Mouse (Mus musculus): ENCODE results near the gene Asxl2. TPM values are rescaled to one million over a fixed set of nuclear protein-coding genes. Genes with fewer than 3 reads are reported as not detected.
"Not testable (repeated sequence)": the region's sequence is repeated elsewhere in the genome, so short reads cannot be mapped to it uniquely, and the experiment has no call there.

Asxl2 gene
- 10 to 100 TPM; 17.0 to 20.4 TPM for total RNA-seq (2021)

DNA sequence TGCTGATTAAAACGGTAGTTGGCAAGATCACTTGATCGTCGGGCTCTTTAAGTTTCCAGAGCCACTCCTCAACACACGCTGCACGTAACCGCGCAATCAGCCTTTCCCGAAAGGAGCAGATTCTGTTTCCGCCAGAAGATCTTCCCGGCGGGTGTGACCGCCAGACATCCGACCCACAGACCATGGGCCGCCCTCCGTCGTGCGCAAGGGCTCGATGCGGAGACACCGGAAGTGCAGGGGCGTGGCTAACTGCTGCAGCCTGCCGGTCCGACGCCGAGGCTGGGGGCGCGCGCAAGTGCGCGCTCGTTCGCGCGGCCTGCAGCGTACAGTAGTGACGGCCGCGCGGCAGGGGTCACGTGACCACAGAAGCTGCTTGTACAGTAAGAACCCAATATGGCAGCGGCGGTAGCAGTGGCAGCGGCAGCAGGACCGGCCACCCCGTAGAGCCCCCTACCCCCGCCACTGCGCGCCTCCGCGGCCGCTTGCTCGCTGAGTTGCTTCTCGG, at the start of gene Asxl2:
Asxl2 (plus strand) TSS at position 328 of the 505 bp plus-strand sequence.
- intact Hi-C loops (cut with DNase I): loop anchor here (2.0 to 5.0 kb wide), 2 partner anchors 146 to 192 kb away; partner anchors contain the start of gene Dtnb
- peak; percentile 99 for DNase-seq (ENCODE audit: low spot score)

DNA sequence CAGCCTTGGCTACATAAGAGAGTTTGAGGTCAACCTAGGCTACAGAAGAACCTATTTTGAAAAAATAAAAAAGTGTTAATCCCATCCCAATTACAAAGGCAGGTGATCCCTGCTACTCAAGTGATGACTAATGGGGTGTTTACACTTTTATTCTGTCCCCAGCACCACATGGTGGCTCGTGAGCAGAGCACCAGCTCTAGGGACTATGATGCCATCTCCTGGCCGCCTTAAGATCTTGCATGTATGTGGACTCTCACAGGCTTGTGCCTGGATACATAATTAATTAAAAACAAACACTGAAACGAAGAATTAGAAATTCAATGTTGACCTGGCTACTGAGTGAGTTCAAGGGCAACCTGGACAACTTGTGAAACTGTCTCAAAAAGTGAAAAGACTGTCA, 49.5 kb upstream of the Asxl2 start:
- no peak for DNase-seq (ENCODE audit: low spot score)
- intact Hi-C loops (cut with DNase I): no loop called here

DNA sequence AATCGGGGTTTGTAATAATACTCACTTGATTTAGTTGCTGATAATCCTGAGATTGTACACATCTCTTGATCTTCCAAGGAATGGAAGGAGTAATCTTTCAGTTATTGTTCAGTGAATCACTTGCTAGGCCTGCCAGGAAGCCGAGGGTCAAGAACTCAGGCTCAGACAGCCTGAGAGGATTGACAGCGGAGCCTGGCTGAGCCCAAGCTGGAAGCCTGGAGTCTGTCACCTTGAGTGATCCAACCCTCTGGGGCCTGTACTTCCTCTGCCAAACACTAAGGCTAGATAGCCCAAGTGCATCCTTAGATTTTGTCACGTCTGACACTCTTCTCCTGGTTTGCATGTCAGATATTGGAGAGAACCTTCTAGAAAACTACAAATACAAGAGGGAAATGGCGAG, 48.9 kb upstream of the Asxl2 start:
- DNase-seq (ENCODE audit: low spot score): no peak
- intact Hi-C loops (cut with DNase I): no loop called here

DNA sequence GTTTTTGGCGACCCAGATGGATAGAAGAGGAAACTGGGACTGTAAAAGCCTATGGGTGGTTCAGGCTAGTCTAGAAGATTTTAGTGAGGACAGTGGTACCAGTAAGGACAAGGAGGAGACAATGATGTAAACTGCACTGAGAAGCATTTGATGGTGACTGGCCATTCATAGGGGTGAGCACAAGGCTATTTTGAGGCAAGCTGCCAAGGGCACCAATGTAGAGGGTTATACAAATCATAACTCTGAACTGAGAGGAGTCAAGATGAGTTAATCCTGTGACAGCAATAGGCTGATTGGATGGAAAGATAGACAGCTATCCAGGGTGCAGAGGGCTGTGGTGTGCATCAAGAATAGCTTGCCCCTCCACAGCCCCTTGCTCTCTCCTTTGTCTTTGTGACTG, 41.8 kb upstream of the Asxl2 start:
- DNase-seq (ENCODE audit: low spot score): no peak
- intact Hi-C loops (cut with DNase I): loop anchor here (10.0 kb wide), 1 partner anchor 280 kb away; no protein-coding TSS in a partner anchor

DNA sequence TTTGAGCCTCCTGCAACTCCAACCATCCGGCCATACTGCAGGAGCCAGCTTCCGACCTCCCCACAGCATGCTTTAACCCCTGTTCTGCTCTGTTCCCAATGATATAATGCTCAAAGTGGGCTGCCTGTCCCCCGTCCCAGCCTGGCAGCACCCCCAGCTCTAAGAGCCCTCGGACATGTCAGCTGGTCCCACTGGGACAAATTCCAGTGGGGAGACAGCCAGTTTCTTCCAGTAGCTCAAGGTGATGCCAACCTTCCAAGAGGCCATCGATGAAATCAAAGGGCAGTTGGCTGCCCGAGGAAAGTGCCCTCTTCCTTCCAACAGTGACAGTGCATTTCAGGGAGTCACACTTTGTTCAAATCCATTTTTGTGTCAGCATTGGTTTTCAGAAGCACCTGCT, 41.4 kb upstream of the Asxl2 start:
- intact Hi-C loops (cut with DNase I): loop anchor here (10.0 kb wide), 1 partner anchor 280 kb away; no protein-coding TSS in a partner anchor
- DNase-seq (ENCODE audit: low spot score): no peak

DNA sequence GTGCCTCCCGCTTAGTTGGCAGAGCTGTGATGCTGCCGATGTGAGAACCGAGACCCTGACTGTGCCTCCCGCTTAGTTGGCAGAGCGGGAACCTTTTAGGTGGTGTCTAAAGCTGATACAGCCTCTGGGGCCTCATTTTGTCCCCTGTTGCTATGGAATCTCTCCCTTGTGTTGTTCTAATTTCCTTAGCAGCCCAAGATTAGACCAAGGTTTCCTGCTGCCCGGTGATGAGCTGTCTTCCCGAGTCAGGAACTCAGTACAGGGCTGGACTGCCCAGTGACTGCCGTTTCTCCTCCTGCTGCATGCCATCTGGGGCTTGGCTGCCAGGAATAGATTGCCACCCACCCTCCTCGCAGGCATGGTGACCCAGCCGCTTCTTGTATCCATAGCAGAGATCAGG, 40.7 kb upstream of the Asxl2 start:
- DNase-seq (ENCODE audit: low spot score): no peak
- intact Hi-C loops (cut with DNase I): loop anchor here (10.0 kb wide), 1 partner anchor 281 kb away; no protein-coding TSS in a partner anchor

DNA sequence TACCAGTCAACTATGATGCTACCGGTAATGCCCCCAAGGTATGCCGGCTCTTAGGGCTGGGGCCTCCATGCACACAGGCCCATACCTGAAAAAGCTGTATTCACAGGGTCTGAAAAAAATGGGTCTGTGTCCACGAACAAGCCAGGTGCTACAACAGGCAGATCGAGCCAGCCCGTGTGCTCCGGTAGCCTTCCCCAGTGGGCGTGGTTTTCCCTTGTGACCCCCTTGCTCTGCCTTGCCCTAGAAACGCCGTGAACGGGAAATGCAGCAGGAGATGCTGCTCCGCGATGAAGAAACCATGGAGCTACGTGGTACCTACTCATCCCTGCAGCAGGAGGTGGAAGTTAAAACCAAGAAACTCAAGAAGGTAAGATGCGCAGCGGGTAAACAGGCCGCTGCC, 38.8 kb upstream of the Asxl2 start:
- DNase-seq (ENCODE audit: low spot score): no peak
- intact Hi-C loops (cut with DNase I): loop anchor here (10.0 kb wide), 1 partner anchor 283 kb away; no protein-coding TSS in a partner anchor

DNA sequence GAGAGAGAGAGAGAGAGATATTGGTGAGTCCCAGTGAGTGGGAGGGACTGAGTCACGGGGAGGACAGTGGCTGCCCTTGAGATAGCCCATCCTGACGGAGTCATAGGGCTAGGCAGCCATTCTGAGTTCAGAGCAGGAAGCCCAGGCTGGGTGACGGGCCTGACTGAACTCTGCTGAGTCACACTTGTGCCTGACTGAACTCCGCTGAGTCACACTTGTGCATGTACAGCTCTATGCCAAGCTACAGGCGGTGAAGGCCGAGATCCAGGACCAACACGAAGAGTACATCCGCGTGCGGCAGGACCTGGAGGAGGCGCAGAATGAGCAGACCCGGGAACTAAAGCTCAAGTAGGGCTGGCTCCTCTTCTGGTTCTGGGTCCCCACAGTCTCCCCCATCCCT, 37.3 kb upstream of the Asxl2 start:
- intact Hi-C loops (cut with DNase I): loop anchor here (10.0 kb wide), 1 partner anchor 285 kb away; no protein-coding TSS in a partner anchor
- no peak for DNase-seq (ENCODE audit: low spot score)

DNA sequence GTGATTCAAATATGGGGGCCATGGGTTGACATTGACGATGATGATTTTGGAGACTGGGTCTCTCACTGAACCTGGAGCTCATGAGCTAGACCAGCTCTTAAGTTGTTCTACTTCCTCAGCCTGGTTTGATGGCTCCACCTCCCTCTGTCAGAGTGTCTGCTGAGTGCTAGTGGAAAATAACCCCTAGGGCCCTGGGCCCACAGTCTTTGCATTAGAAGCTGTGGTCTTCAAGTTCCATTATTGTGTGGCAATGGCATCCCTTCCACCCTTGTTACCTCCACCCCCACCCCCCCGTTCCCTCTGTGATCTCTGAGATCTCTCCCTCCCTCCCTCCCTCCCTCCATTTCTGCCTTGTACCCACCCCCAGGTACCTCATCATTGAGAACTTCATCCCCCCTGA, 36.6 kb upstream of the Asxl2 start:
- intact Hi-C loops (cut with DNase I): no loop called here
- DNase-seq (ENCODE audit: low spot score): no peak

DNA sequence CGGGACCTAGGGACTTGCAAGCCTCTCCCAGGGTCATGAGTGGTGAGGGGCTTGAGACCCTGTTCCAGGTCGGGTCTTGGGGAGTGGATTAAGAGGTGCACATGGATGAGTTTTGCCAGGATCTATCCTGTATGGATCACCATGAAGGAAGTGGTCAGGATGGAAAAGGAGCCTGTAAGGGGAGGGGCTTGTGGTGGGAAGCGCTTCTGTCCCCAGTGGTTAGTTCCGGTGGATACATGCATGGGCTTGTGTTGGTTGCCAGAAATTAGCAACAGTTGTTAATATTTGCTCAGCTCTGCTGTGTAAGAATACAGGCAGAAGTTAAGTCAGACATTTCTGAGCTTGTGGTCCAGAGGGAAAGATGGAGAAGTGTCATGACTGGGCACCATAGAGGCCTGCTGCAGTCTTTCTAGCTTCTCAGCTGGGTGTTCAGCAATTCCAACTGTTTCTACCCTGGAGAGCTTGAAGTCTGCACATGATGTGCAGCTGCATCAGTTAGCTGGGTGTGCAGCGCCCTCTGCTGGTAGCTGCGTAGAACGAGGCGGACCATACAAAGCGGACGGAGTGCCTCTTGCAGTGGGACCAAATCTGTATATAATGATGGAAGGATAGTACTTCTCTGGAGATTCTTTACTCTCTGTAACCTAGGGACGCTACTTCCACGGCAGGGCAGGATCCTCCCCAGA, 35.9 kb upstream of the Asxl2 start:
- intact Hi-C loops (cut with DNase I): no loop called here
- DNase-seq (ENCODE audit: low spot score): peak; percentile 29

DNA sequence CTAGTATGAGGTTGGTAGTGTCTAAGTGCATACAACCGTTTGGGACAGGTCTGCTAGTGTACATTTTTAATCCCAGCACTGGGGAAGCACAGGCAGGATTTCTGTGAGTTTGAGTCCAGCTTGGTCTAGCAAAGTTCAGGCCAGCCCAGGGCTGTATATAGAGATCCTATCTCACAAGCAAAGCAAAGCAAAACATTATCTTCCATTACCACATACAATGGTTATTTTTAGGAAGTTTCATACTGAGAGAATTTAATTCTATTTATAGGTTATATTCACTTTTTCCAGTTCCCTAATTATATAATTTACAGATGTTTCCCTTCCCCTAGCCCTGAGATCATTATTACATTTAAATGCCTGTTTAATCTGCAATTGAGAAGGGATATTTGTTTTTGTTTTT, 35.4 kb upstream of the Asxl2 start:
- intact Hi-C loops (cut with DNase I): no loop called here
- no peak for DNase-seq (ENCODE audit: low spot score)

DNA sequence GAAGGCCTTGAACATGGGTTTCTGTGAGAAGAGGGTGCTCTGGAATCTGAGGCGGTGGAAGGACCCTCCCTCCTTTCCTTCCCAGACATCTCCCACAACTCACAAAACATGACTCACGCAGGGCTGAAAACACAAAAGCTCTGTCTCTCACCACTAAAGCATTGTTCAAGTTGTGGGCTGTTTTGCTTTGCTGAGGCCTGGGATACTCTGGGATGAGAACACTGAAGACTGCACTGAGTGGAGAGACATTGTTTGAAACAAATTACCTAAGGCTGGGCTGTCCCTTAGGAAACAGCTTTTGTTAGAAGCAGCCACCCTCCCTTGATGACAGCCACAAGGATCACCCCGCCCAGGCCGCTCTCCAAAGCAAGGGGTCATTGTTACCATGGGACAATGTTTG, 33.5 kb upstream of the Asxl2 start:
- no peak for DNase-seq (ENCODE audit: low spot score)
- intact Hi-C loops (cut with DNase I): no loop called here

DNA sequence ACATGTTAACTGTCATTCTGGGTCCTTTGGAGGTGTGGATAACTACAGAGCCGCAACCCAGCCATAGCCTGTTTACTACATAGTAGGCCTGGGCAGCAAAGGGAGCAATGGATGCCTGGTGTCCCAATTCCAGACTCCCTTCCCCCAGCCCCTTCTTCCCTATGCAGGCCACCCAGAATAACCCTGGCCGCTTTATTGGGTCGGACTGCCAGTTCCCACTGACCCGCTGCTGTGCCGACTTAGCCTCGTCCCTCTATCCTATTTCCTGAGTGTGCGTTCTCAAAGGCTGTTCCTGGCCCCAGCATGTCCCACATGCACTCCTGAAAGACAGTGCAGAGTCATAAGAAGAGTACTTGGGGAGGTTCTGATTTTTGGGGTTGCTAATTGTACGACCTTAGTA, 29.7 kb upstream of the Asxl2 start:
- DNase-seq (ENCODE audit: low spot score): no peak
- intact Hi-C loops (cut with DNase I): no loop called here

DNA sequence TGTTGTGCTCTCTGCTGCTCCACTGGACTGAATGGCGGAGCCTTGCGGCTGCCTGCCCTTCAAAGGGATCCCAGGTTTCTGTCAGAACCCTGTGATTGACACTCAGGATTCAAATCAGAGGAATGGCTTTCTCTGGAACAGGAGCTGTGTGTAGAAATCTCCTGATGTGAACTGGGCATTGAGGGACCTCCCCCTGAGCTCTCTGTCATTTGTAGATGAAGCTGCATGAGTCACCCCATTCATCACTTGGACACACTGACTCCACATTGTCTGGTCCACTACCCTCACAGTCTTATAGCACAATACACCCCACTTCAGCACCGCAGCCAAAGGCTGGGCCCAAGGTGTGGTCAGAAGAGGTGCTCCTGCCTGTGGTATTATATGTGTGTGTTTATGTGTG, 21.0 kb upstream of the Asxl2 start:
- not testable (repeated sequence) for DNase-seq (ENCODE audit: low spot score)

DNA sequence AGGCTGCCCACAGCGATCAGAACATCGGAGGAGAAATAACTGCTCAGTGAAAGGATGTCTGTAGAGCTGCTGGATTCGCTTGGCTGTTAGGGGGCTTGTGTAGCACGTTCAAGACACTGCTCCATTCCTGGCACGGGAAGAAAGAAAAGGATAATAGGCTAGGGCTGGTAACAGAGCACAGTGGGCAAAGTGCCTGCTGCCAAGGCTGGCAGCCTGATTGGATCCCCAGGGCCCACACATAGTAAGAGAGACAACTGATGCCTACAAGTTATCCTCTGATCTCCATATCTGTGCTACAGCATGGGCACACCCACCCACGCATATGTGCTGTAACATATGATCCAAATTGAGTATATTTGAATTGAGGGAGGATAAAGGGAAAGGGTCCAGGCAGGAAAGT, 20.1 kb upstream of the Asxl2 start:
- intact Hi-C loops (cut with DNase I): no loop called here
- no peak for DNase-seq (ENCODE audit: low spot score)

More for the DNA sequence above, 21.0 kb upstream of the Asxl2 start:
- intact Hi-C loops (cut with DNase I): not testable (repeated sequence)

DNA sequence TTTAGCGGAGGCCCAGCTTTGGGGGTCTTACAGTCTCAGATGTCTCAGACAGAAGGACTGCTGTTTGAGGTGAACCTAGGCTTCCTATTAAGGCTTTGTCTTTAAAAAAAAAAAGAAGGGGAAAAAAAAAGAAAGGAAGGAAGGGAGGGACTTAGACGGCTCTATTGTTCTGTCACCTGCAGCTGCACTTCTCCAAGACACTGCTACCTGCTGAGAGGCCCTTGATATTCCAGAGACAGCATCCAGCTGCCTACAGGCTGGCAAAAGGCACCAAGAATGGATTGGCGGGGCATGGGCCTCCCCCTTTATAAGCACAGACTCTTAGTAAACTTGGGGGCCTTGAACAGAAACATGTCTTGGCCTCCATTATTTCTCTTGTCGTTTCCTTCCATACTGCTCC, 11.7 kb upstream of the Asxl2 start:
- DNase-seq (ENCODE audit: low spot score): no peak
- intact Hi-C loops (cut with DNase I): no loop called here

DNA sequence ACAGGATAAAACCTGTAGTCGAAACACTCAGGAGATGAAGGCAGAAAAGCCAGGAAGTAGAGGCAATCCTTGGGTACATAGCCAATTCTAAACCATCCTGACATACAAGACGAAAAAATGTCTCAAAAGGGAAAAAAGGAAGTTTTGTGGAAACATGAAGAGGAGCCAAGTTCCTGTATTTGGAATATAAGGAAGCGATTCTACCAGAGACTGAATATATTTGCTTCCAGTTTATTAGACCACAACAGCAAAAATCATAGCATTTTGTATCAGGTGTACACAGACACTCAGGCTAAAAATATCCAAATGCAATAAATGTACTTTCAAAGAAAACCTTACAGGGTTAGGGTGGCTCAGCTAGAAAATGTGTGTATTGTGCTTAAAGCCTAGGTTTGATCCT, 7.9 kb upstream of the Asxl2 start:
- DNase-seq (ENCODE audit: low spot score): no peak
- intact Hi-C loops (cut with DNase I): no loop called here

DNA sequence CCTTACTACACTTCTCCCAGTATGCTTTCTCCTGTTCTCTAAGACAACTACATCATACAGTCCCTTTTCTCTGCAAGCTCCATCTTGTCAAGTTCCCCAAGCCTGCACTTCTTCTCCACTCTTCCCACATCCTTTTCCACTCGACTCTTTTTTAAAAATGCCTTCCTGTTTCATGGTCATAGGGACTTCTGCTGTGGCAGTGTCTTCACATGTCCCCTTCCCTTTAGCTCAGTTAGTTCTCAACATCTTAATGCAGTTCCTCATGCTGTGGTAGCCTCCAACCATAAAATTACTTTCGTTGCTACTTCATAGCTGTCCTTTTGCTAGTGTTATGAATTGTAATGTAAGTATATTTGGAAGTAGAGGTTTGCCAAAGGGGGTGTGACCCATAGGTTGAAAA, 6.1 kb upstream of the Asxl2 start:
- intact Hi-C loops (cut with DNase I): no loop called here
- DNase-seq (ENCODE audit: low spot score): no peak

DNA sequence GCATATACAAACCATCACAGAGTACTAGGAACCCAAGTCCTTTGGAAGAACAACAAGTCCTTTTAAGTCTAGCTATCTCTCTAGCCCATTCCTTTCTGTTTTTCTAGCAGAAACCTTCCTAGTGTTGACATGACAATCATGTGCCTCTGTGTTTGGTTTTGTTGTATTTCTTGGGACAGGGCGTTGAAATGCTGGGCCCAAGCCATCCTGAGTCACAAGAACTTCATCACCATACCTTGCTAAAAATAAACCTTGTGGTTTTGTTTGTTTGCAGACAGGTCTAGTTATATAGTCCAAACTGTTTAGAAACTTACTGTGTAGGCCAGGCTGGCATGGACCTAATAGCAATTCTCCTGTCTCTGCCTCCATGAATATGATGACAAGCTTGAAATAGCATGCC, 3.9 kb upstream of the Asxl2 start:
- no peak for DNase-seq (ENCODE audit: low spot score)

DNA sequence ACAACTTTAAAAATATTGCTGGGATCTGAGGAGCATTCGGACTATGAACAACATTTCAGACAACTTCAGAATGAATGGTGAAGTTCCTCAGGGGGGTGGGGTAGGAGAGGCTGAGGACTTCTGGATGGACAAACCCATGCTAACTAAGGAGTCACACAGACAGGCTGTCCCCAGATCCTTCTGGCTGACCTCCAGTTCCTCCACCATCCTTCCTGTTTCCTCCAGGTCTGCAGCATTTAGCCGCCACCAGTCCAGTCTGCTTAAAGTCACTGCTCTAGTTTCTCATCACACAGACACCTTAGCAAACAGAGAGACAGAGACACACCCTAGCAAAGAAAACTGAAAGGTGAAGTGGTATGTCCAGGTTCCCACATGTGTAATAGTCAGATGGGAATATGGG, 2.5 kb upstream of the Asxl2 start:
- no peak for DNase-seq (ENCODE audit: low spot score)
- intact Hi-C loops (cut with DNase I): no loop called here

More for the DNA sequence above, 3.9 kb upstream of the Asxl2 start:
- intact Hi-C loops (cut with DNase I): no loop called here
